Mouse (Mus musculus) heart, adult 8-10 months (tissue): ENCODE data around the gene Tcam1. TPM values are rescaled to one million over a fixed set of nuclear protein-coding genes. Genes with fewer than 3 reads are reported as not detected.
"Not testable (repeated sequence)": the region's sequence is repeated elsewhere in the genome, so short reads cannot be mapped to it uniquely, and the experiment has no call there.

Experiments used
- DNase-seq: peaks from one replicate; pipeline ENCODE4 v3.0.0; 2022; ENCODE audit warnings: low spot score
- total RNA-seq, 4 experiments: library from RNA; stranded (reverse); gene quantifications; 2 replicates each; pipeline ENCODE4 v1.2.4; 2022

Gene Tcam1
- total RNA-seq: under 1 TPM in 1 of 4 experiments, not detected in 3; 0.08 TPM

GRCm38 (mm10) chr11:106276454-106276853 is at the start of gene Tcam1:
Tcam1 (plus strand) TSS chr11:106276672.
- DNase-seq: peak; percentile 93

- DNase-seq: not testable (repeated sequence)
Observed at GRCm38 (mm10) chr11:106233978-106234377, 42.5 kb upstream of the Tcam1 start.

DNA sequence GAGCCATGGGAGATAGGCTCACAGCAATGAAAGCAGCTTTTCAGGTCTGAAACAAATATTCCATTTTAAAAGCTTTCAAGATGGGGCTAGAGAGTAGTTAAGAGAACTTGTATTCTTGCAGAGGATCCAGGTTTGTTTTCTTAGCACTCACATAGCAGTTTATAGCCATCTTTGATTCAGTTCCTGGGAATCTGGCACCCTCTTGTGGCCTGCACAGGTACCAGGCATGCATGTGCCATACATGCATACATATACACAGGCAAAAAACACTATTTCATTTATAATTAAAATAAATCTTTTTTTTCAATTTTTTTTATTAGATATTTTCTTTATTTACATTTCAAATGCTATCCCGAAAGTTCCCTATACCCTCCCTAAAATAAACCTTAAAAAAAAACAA is 29.6 kb upstream of the Tcam1 start:
- no peak for DNase-seq

DNA sequence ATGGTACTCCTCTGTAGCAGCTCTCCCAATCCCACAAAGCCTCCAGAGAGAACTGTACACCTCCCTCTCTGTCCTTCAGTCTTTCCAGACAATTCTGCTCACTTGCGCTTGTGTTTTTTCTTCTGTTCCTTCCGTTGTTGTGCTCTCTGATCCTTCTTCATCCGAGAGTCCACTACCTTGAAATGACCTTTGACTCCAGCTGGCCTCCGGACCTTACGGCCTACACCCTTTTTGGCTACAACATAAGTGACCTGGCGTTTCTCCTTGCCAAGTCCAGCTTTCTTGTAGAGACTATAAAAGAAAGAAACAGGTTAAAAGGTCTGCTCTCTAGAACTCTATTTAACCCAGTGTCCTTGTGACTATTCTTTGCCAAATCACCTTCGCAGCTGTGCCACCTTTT is 27.1 kb upstream of the Tcam1 start:
- DNase-seq: no peak

- DNase-seq: no peak
Observed at GRCm38 (mm10) chr11:106254767-106255166, 21.7 kb upstream of the Tcam1 start.

DNA sequence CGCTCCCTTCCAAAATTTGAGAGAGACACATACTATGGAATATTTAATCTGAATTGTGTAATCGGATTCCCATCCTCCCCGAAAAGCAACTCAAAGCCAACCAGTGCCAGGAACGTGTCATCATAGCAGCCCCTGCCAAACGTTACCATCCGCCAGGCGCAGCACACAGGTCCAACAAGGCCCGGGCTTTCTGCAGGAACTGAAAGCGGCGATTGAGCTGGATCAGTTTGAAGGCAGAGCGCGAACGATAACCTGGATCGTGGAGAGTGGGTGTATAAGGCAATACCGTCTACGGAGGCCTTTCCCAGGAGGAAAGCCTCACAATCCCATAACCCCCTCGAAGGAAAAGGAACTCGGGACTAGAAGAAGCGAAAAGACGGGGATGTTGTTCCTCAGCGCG is 21.3 kb upstream of the Tcam1 start:
- no peak for DNase-seq

DNA sequence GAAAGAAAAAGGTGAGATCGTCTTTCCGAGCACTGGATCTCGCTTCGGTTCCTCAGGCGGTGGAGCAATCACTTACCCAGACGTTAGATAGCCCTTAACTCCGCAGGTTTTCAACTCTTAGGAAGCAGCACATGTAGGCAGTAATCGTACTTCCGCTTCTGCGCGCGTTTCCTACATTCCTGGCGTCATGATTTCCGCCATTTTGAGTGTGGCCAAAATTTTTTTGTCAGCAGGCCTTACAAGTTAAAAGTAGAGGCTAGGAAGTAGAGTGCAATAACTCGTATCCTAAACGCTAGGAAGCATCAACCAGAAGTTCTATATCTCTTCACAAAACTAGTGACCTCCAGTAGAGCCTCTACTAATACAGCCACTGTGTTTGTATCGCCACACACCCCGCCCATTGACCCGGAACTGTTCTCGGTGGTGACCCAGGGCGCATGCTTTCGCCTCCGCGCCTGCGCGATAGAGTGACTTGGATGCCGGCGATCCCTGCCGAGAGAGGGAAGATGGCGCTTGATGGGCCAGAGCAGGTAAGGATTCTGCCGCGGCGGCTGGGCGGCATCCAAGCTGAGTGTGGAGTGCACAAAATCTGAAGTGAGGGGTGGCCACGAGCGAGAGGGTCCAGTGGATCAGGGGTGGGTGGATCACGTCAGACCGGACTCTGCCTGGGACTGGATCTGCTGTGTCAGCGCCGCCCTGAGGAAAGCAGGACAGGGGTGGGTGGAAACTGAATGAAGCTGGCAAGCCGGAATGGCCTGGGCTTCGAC is 20.6 kb upstream of the Tcam1 start, which contains the start of the genes Ftsj3 and Psmc5:
Ftsj3 (minus strand) TSS at position 395 of the 767 bp plus-strand sequence.
Psmc5 (plus strand) TSS at position 470 of the 767 bp plus-strand sequence.
- peak; percentile 99 for DNase-seq

GRCm38 (mm10) chr11:106256775-106257174 is 19.7 kb upstream of the Tcam1 start:
- no peak for DNase-seq

DNA sequence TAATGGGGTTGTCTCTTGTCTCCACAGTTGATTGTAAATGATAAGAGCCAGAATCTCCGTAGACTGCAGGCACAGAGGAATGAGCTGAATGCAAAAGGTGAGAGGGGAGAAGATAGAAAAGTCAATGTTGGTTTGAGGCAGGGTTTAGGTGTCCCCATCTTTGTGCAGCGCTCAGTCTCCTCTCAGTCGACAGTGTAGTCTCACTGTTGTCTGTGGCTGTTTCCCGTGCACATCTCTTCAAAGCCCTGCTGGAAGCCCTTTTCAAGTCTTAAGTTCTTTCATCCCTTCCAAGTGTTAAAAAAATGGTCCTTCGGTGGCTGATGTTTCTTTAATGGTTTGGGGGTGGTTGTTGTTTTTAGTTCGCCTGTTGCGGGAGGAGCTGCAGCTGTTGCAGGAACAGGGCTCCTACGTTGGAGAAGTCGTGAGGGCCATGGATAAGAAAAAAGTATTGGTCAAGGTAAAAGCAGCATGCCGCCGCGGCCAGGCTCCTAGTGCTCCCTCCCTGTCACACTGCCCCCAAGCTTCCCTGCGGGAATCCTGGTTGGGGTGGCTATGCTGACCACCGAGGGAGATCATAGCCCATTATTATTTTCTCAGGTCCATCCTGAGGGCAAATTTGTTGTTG is 15.5 kb upstream of the Tcam1 start:
- DNase-seq: no peak

DNA sequence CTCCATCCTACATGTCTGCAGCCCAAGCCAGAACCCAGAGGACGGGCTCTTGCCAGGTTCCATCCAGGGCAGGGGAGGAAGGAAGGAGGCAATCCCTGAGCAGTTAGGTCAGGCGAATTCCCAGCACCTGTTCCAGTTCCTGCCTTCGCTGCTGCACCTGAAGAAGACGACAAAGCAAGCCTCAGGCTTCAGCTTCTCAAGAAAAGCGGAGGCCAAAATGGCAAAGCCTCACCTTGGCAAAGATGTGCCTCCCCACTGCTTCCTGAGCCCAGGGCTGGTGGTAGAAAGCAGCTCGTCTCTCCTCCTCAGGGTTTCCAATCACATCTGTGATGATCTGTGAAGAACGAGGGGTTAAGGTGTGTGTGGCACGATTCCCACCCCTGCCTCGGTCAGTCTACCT is 12.5 kb upstream of the Tcam1 start:
- no peak for DNase-seq

GRCm38 (mm10) chr11:106264988-106265387 is 11.5 kb upstream of the Tcam1 start:
- no peak for DNase-seq

GRCm38 (mm10) chr11:106265570-106265969 is 10.9 kb upstream of the Tcam1 start:
- no peak for DNase-seq

DNA sequence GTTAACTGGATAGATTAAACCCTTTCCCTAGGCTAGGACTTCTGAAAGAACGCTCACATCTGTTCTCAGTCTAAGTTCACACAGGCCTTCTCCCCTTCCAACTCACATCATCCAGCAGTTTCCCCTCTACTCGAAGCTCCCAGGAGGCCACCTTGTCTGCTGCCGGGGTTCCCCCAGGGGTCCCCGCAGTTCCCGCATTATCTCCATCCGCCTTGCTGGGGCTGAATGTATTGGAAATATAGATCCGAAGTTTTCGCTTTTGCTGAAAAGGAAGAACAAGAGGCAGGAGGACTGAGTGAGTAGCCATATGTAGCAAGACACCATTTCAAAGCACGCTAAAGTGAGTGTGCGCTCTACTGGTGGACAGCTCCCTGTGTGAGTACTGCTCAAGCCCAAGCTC is 10.0 kb upstream of the Tcam1 start:
- no peak for DNase-seq

DNA sequence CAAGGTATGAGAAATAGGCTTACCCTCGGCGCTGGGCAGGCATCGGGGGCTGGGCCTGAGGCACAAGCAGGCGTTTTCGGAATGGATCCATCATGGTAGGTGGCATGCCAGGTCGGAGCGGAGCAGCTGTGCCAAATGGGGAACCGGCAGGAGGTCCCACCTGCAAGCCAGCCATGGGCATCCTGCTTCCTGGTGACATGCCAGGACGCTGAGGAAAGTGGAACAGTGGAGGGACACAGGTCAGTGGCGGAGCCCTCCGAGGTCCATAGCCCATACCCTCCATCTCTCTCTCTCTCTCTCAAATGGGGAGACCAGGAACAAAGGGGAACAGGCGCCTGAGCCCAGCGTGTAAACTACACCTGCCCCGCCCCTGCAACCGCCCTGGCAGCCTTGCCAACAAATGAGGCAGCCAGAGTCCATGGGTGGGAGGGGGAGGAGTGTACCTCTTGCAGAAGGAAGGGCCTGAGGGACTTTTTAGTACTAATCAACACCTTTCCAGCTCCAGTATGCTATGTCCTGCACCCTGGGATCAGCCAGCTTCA is 9.1 kb upstream of the Tcam1 start:
- DNase-seq: no peak

DNA sequence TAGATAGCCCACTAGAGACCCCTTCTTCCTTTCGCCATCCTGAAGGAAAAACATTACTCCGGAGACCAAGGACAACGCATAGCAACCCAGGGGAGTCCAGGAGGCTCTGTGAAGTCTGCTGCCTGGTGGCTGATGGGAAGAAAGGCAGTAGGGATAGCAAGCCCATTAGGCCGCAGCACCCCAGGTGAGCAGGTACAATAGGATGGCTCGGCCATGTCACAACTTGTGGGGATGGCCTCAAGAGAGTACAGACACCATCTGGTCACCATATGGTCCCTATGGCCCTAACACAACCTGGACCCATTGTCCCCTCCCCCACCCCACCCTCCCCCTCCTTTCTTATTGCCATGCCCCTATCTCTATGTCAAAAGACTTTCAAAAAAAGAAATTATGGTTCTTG is 8.6 kb upstream of the Tcam1 start:
- DNase-seq: no peak

- peak; percentile 87 for DNase-seq
Observed at GRCm38 (mm10) chr11:106268326-106269059, 8.0 kb upstream of the Tcam1 start.

- DNase-seq: no peak
Observed at GRCm38 (mm10) chr11:106269060-106269431, 7.4 kb upstream of the Tcam1 start.

- no peak for DNase-seq
Observed at GRCm38 (mm10) chr11:106271131-106271793, 5.2 kb upstream of the Tcam1 start.

DNA sequence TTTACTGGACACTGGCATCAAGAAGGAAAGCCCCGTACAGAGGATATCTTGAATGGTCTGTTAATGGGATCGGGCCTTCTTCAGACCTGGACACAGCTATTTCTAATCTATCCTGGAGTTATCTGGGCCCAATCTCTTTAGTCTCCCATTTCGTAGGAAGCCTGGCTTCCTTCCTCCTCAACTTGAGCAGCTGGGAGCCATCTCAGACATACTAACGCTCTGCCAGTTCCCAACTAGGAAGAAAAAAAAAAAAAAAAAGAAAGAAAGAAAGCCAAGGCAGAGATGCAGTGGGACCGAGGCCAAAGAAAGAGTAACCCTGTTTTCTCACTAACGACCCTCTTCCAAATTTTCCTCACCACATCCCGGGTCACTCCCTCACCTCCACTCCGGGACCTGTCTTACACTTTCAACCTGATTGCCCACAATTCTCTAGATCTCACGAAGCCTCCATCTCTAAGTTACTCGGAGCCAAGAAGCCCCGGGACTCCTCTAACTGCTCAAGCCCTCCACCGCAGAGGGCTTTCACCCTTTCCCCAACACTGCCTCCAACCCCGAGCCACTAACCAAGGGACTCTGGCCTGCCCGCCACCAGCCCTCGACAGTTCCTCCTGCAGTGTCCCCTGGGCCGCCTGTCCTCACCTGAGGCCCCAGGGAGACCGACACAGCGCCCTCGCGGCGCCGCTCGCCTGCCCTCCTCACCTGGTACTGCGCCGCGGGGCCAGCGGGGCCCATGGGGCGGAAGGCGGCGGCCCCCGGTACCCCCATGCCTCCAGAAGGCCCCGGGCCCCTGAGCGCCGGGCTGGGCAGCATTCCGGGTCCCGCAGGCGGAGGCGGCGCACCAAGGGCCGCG is 4.5 kb upstream of the Tcam1 start:
- no peak for DNase-seq

GRCm38 (mm10) chr11:106272644-106273310 is 3.7 kb upstream of the Tcam1 start, which contains the start of gene Smarcd2:
Smarcd2 (minus strand) TSS chr11:106272972.
- DNase-seq: peak; percentile 99
